Mouse (Mus musculus) regulatory T cell (primary cell): Measurements from ENCODE around the gene Il22ra1.

Experiments used
- in situ Hi-C: fragments of 300-600 bp; cut with MboI, MseI; formaldehyde crosslinking; loops from one replicate; pipeline ENCODE4 v1.15.1; 2025; ENCODE audit warnings: high pct_unique_total_duplicates

The Il22ra1 gene

GRCm38 (mm10) chr4:135768572-135769526 lies 40.9 kb downstream of the Il22ra1 start:
- in situ Hi-C loops, result no loop called here

GRCm38 (mm10) chr4:135770611-135771305 lies 42.8 kb downstream of the Il22ra1 start:
- in situ Hi-C loops, result no loop called here

GRCm38 (mm10) chr4:135771592-135771991 lies 43.6 kb downstream of the Il22ra1 start:
- in situ Hi-C loops, result no loop called here

- in situ Hi-C loops, result no loop called here
Measured at GRCm38 (mm10) chr4:135772671-135773070, 44.7 kb downstream of the Il22ra1 start.

- in situ Hi-C loops, result no loop called here
Measured at GRCm38 (mm10) chr4:135774496-135774895, 46.5 kb downstream of the Il22ra1 start.

- in situ Hi-C loops, result no loop called here
Measured at GRCm38 (mm10) chr4:135776850-135777249, 48.9 kb downstream of the Il22ra1 start.

- in situ Hi-C loops, result no loop called here
Measured at GRCm38 (mm10) chr4:135779661-135780060, 51.7 kb downstream of the Il22ra1 start.

- in situ Hi-C loops, result no loop called here
Measured at GRCm38 (mm10) chr4:135780255-135780654, 52.3 kb downstream of the Il22ra1 start.

GRCm38 (mm10) chr4:135781304-135781703 lies 53.3 kb downstream of the Il22ra1 start:
- in situ Hi-C loops, result no loop called here

- in situ Hi-C loops, result no loop called here
Measured at GRCm38 (mm10) chr4:135786581-135786980, 58.6 kb downstream of the Il22ra1 start.

- in situ Hi-C loops, result no loop called here
Measured at GRCm38 (mm10) chr4:135787271-135787670, 59.3 kb downstream of the Il22ra1 start.

- in situ Hi-C loops, result no loop called here
Measured at GRCm38 (mm10) chr4:135789135-135789534, 61.2 kb downstream of the Il22ra1 start.

- in situ Hi-C loops, result no loop called here
Measured at GRCm38 (mm10) chr4:135792821-135793220, 64.8 kb downstream of the Il22ra1 start.

- in situ Hi-C loops, result no loop called here
Measured at GRCm38 (mm10) chr4:135797931-135798330, 70.0 kb downstream of the Il22ra1 start.

- in situ Hi-C loops, result loop anchor here (5.0 kb wide), 1 partner anchor 101 kb away; no protein-coding TSS in a partner anchor
Measured at GRCm38 (mm10) chr4:135801543-135801942, 73.6 kb downstream of the Il22ra1 start.
